Mouse (Mus musculus): ENCODE results near the gene Grk6.

The Grk6 gene

GRCm38 (mm10) chr13:55444937-55445315 lies at the start of gene Grk6:
Grk6 (plus strand) TSS chr13:55445072.
- peak; percentile 99 to 100 for DNase-seq

- DNase-seq: no peak
Measured at GRCm38 (mm10) chr13:55398088-55398487, 46.8 kb upstream of the Grk6 start, which contains the start of gene Slc34a1. Slc34a1 (plus strand) TSS chr13:55398187.

- DNase-seq: no peak
Measured at GRCm38 (mm10) chr13:55399300-55400038, 45.4 kb upstream of the Grk6 start.

- DNase-seq: no peak
Measured at GRCm38 (mm10) chr13:55400039-55400346, 44.9 kb upstream of the Grk6 start.

- DNase-seq: no peak
Measured at GRCm38 (mm10) chr13:55403266-55403665, 41.6 kb upstream of the Grk6 start.

GRCm38 (mm10) chr13:55403935-55404852 lies 40.7 kb upstream of the Grk6 start:
- no peak for DNase-seq

GRCm38 (mm10) chr13:55404853-55405782 lies 39.8 kb upstream of the Grk6 start:
- DNase-seq: peak; percentile 83 to 87

GRCm38 (mm10) chr13:55405783-55406390 lies 39.0 kb upstream of the Grk6 start:
- DNase-seq: peak; percentile 75 to 77

GRCm38 (mm10) chr13:55407341-55407740 lies 37.5 kb upstream of the Grk6 start:
- no peak for DNase-seq

- DNase-seq: no peak
Measured at GRCm38 (mm10) chr13:55408546-55409120, 36.2 kb upstream of the Grk6 start.

- no peak for DNase-seq
Measured at GRCm38 (mm10) chr13:55411826-55412225, 33.0 kb upstream of the Grk6 start.

- DNase-seq: no peak
Measured at GRCm38 (mm10) chr13:55412643-55413307, 32.1 kb upstream of the Grk6 start.

GRCm38 (mm10) chr13:55413333-55413732 lies 31.5 kb upstream of the Grk6 start:
- no peak for DNase-seq

- DNase-seq: no peak
Measured at GRCm38 (mm10) chr13:55414743-55415380, 30.0 kb upstream of the Grk6 start, which contains the start of gene Pfn3. Pfn3 (minus strand) TSS chr13:55415232.

- peak; percentile 88 to 93 for DNase-seq
Measured at GRCm38 (mm10) chr13:55418004-55418403, 26.9 kb upstream of the Grk6 start.

- no peak for DNase-seq
Measured at GRCm38 (mm10) chr13:55419142-55419541, 25.7 kb upstream of the Grk6 start.

GRCm38 (mm10) chr13:55420018-55420932 lies 24.6 kb upstream of the Grk6 start:
- peak in 1 of 2 experiments; percentile 49 for DNase-seq

- peak; percentile 84 to 87 for DNase-seq
Measured at GRCm38 (mm10) chr13:55420933-55421800, 23.7 kb upstream of the Grk6 start.

- no peak for DNase-seq
Measured at GRCm38 (mm10) chr13:55426613-55427012, 18.3 kb upstream of the Grk6 start, which contains the start of gene F12. F12 (minus strand) TSS chr13:55426793.

Measured in thymus, postnatal 36 days (tissue).